Mouse (Mus musculus): Measurements from ENCODE around the gene Ahr. TPM values are rescaled to one million over a fixed set of nuclear protein-coding genes. Genes with fewer than 3 reads are reported as not detected.
A peak's percentile ranks its signal among the peaks of the same experiment; 100 is the strongest.

The Ahr gene
- total and polyA plus RNA-seq, 2 experiments from 2014 or later, result 2.7 to 11.5 TPM

DNA sequence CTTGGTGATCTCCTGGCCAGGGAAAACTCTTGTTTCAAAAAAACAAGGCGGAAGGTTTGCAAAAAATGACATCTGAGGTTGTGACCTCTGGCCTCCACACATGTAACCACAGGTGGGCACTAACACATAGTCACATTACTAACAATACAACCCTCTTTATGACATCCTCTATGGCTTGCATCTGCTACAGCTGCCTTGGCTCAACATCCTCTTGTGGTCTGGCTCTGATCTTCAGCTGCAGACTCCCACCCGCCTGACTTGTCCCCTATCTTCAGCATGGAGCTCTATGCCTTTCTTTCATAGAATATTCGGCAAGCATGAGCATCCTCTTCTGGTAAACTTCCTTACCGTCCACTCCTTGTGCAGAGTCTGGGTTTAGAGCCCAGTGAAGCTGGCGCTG is 24.1 kb downstream of the Ahr start:
- Histone ChIP-seq H3K36me3 (ENCODE audit: insufficient read depth, low read length) (no peaks in the 10 kb centered on the region; the same call in 1 of the 2 replicates), H3K4me1 (ENCODE audit: insufficient read depth, low read length) (no peaks in the 10 kb centered on the region), H3K27me3 (ENCODE audit: insufficient read depth, low read length) (no peaks in the 10 kb centered on the region), H3K4me2 (ENCODE audit: low read depth, low read length) (no peak overlapping the region), H3K27ac (no peak overlapping the region), H3K9ac (replicated peaks; ENCODE audit: low read length) (no peak overlapping the region), H3K9me3 (ENCODE audit: low read length) (no peaks in the 10 kb centered on the region), H3K4me3 (ENCODE audit: low read length) (no peak overlapping the region)
- 92% methylated on average over 5 of the region's 5 CpGs for WGBS
- TF ChIP-seq CTCF (IDR thresholded peaks at IDR 0.05; ENCODE audit: low read depth), result no peak
- DNase-seq (ENCODE audit: low spot score), result no peak
- no peak for ATAC-seq

DNA sequence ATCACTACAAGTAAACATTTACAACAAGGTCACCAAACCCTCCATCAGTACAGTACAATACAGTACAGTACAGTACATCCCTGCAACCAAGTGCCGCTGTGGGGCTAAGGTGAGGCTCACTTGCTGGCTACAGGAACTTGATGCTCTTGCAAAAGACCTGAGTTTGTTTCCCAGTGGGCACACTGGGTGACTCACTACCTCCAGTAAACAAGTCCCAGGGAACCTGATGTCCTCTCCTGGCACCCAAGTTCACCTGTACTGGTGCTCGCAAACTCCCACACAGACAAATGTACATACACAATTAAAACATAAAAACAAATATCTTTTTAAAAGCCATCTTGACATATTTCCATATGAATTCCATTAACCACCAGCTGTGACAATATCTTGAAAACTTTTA is 28.5 kb downstream of the Ahr start:
- no peak overlapping the region for H3K27ac ChIP-seq
- ATAC-seq, result no peak
- H3K4me2 ChIP-seq (ENCODE audit: low read depth, low read length), result no peak overlapping the region
- no peaks in the 10 kb centered on the region; the same call in 1 of the 2 replicates for H3K9me3 ChIP-seq (ENCODE audit: low read length)
- no peaks in the 10 kb centered on the region for H3K27me3 ChIP-seq (ENCODE audit: insufficient read depth, low read length)
- 96% methylated on average over 2 of the region's 2 CpGs for WGBS
- no peak overlapping the region for H3K4me3 ChIP-seq (ENCODE audit: low read length)
- peaks cover 9% of the 10 kb centered on the region for H3K36me3 ChIP-seq (ENCODE audit: insufficient read depth, low read length)
- H3K4me1 ChIP-seq (ENCODE audit: insufficient read depth, low read length), result no peaks in the 10 kb centered on the region
- no peak for TF ChIP-seq CTCF (IDR thresholded peaks at IDR 0.05; ENCODE audit: low read depth)
- no peak for DNase-seq (ENCODE audit: low spot score)
- H3K9ac ChIP-seq (replicated peaks; ENCODE audit: low read length), result no peak overlapping the region

DNA sequence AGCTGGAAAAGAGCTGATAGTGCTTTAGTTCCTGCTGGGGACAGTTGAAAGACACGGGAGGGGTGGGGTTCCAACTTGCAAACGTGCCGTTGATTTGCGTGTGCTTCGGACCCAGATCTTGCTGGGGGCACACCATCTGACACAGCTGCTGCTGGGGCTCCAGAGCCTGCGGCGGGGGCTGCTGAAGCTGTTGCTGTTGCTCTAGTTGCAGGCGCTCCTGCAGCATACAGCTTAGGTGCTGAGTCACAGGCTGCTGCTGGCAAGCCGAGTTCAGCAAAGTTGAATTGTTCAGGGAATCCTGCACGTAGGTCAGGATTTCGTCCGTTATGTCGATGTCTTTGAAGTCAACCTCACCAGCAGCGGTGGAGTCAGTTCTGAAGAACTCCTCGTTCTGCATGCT is 30.8 kb downstream of the Ahr start:
- Histone ChIP-seq H3K36me3 (ENCODE audit: insufficient read depth, low read length) (peaks cover 15% of the 10 kb centered on the region), H3K27me3 (ENCODE audit: insufficient read depth, low read length) (no peaks in the 10 kb centered on the region), H3K9me3 (ENCODE audit: low read length) (no peaks in the 10 kb centered on the region; the same call in 1 of the 2 replicates), H3K4me1 (ENCODE audit: insufficient read depth, low read length) (no peaks in the 10 kb centered on the region), H3K4me2 (ENCODE audit: low read depth, low read length) (no peak overlapping the region), H3K27ac (no peak overlapping the region), H3K4me3 (ENCODE audit: low read length) (no peak overlapping the region), H3K9ac (replicated peaks; ENCODE audit: low read length) (no peak overlapping the region)
- no peak for DNase-seq (ENCODE audit: low spot score)
- 89% methylated on average over 15 of the region's 15 CpGs for WGBS
- no peak for TF ChIP-seq CTCF (IDR thresholded peaks at IDR 0.05; ENCODE audit: low read depth)
- no peak for ATAC-seq

GRCm38 (mm10) chr12:35503586-35503985 is 31.3 kb downstream of the Ahr start:
- H3K4me1 ChIP-seq (ENCODE audit: insufficient read depth, low read length), result no peaks in the 10 kb centered on the region
- peaks cover 15% of the 10 kb centered on the region for H3K36me3 ChIP-seq (ENCODE audit: insufficient read depth, low read length)
- H3K4me3 ChIP-seq (ENCODE audit: low read length), result no peak overlapping the region
- H3K4me2 ChIP-seq (ENCODE audit: low read depth, low read length), result no peak overlapping the region
- DNase-seq (ENCODE audit: low spot score) (no peak), ATAC-seq (no peak)
- H3K27ac ChIP-seq, result no peak overlapping the region
- H3K9ac ChIP-seq (replicated peaks; ENCODE audit: low read length), result no peak overlapping the region
- H3K9me3 ChIP-seq (ENCODE audit: low read length), result no peaks in the 10 kb centered on the region; the same call in 1 of the 2 replicates
- WGBS, result 90% methylated on average over 7 of the region's 7 CpGs
- peak; percentile 49 for TF ChIP-seq CTCF (IDR thresholded peaks at IDR 0.05; ENCODE audit: low read depth)
- no peaks in the 10 kb centered on the region for H3K27me3 ChIP-seq (ENCODE audit: insufficient read depth, low read length)

DNA sequence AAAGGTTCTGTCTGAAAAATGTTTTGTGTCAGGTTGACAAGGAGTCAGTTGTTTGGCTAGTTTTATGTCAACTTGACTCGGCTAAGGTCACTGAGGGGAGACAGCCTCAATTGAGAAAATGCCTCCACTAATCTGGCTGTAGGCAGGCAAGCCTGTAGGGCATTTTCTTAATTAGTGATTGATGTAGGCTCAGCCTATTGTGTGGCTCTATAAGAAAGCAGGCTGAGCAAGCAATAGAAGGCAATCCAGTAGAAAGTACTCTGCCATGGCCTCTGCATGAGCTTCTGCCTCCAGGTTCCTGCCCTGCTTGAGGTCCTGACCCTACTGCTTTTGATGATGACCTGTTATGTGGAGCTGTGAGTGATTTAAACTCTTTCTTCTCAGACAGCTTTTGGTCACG is 33.4 kb downstream of the Ahr start:
- no peak for TF ChIP-seq CTCF (IDR thresholded peaks at IDR 0.05; ENCODE audit: low read depth)
- no peak overlapping the region for H3K4me3 ChIP-seq (ENCODE audit: low read length)
- DNase-seq (ENCODE audit: low spot score), result no peak
- no peak overlapping the region for H3K27ac ChIP-seq
- ATAC-seq, result no peak
- no peaks in the 10 kb centered on the region for H3K4me1 ChIP-seq (ENCODE audit: insufficient read depth, low read length)
- 31% methylated on average over 2 of the region's 2 CpGs for WGBS
- H3K4me2 ChIP-seq (ENCODE audit: low read depth, low read length), result no peak overlapping the region
- no peak overlapping the region for H3K9ac ChIP-seq (replicated peaks; ENCODE audit: low read length)
- no peaks in the 10 kb centered on the region for H3K27me3 ChIP-seq (ENCODE audit: insufficient read depth, low read length)
- H3K36me3 ChIP-seq (ENCODE audit: insufficient read depth, low read length), result peaks cover 15% of the 10 kb centered on the region
- no peaks in the 10 kb centered on the region; the same call in 1 of the 2 replicates for H3K9me3 ChIP-seq (ENCODE audit: low read length)

- 75% methylated on average over 4 of the region's 4 CpGs for WGBS
- no peak for TF ChIP-seq CTCF (IDR thresholded peaks at IDR 0.05; ENCODE audit: low read depth)
- Histone ChIP-seq H3K4me1 (ENCODE audit: insufficient read depth, low read length) (no peaks in the 10 kb centered on the region), H3K27me3 (ENCODE audit: insufficient read depth, low read length) (no peaks in the 10 kb centered on the region), H3K4me2 (ENCODE audit: low read depth, low read length) (no peak overlapping the region), H3K4me3 (ENCODE audit: low read length) (no peak overlapping the region), H3K36me3 (ENCODE audit: insufficient read depth, low read length) (peaks cover 2% of the 10 kb centered on the region; the same call in 1 of the 2 replicates), H3K9ac (replicated peaks; ENCODE audit: low read length) (no peak overlapping the region), H3K9me3 (ENCODE audit: low read length) (no peaks in the 10 kb centered on the region), H3K27ac (no peak overlapping the region)
- ATAC-seq, result no peak
- no peak for DNase-seq (ENCODE audit: low spot score)
Measured at GRCm38 (mm10) chr12:35495195-35495594, 39.6 kb downstream of the Ahr start.

DNA sequence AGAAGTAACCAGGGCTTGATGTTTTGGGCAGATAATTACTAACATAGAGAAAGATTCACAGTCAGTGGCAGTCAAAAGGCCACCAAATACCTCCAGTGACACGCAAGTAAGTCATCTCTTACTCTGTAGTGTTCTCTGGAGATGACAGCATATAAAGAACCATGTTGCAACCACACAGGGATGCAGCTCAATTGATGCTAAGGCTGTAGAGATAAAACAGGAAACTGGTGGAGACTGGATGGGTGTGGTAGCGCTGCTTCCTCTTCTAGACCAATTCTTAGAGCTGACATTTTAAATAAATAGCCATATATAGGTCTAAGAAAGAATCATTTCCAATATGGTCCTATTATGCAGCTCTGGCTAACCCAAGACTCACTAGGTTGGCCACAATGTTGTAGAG is 54.1 kb downstream of the Ahr start:
- no peak overlapping the region for H3K9ac ChIP-seq (replicated peaks; ENCODE audit: low read length)
- H3K27ac ChIP-seq, result no peak overlapping the region
- H3K36me3 ChIP-seq (ENCODE audit: insufficient read depth, low read length), result no peaks in the 10 kb centered on the region
- H3K27me3 ChIP-seq (ENCODE audit: insufficient read depth, low read length), result no peaks in the 10 kb centered on the region
- H3K4me1 ChIP-seq (ENCODE audit: insufficient read depth, low read length), result no peaks in the 10 kb centered on the region
- DNase-seq (ENCODE audit: low spot score), result no peak
- WGBS, result 76% methylated on average over 2 of the region's 2 CpGs
- H3K4me2 ChIP-seq (ENCODE audit: low read depth, low read length), result no peak overlapping the region
- TF ChIP-seq CTCF (IDR thresholded peaks at IDR 0.05; ENCODE audit: low read depth), result no peak
- no peak overlapping the region for H3K4me3 ChIP-seq (ENCODE audit: low read length)
- no peaks in the 10 kb centered on the region for H3K9me3 ChIP-seq (ENCODE audit: low read length)
- ATAC-seq, result no peak

Data from hindbrain, postnatal 0 days (tissue).